Mouse (Mus musculus) neutrophil, adult 65 days (primary cell): Measurements from ENCODE around the gene Utp4. TPM values are rescaled to one million over a fixed set of nuclear protein-coding genes. Genes with fewer than 3 reads are reported as not detected.

Experiments
- total RNA-seq: library from RNA; stranded (reverse); gene quantifications from 2 replicates; pipeline ENCODE4 v1.2.4, GENCODE M21; 2023

Utp4 gene
- total RNA-seq, result 10.3 and 13.7 TPM in 2 replicates

GRCm38 (mm10) chr8:106893481-106894156, at the start of gene Utp4:
Gene Utp4 (plus strand): TSS chr8:106893636.

GRCm38 (mm10) chr8:106870051-106870450, 23.4 kb upstream of the Utp4 start, which contains the start of gene Has3:
Gene Has3 (plus strand): TSS chr8:106870242.

GRCm38 (mm10) chr8:106935324-106935869, 42.0 kb downstream of the Utp4 start, which contains the start of gene Sntb2:
Gene Sntb2 (plus strand): TSS chr8:106935750.

Other genes with a start within 250 kb of the Utp4 start
- 5.2 and 9.0 TPM in 2 replicates for gene Tango6, start 210.6 kb upstream of the Utp4 start, total RNA-seq
- gene Has3, start 23.4 kb upstream of the Utp4 start, total RNA-seq, result 0.07 and 0.28 TPM in 2 replicates
- gene Sntb2, start 42.1 kb downstream of the Utp4 start, total RNA-seq, result 23.7 and 26.7 TPM in 2 replicates
- gene Vps4a, start 137.6 kb downstream of the Utp4 start, total RNA-seq, result 25.9 and 27.6 TPM in 2 replicates
- 2.4 and 3.7 TPM in 2 replicates for gene Pdf, start 155.0 kb downstream of the Utp4 start, total RNA-seq
- 14.4 and 21.1 TPM in 2 replicates for gene Cog8, start 163.1 kb downstream of the Utp4 start, total RNA-seq
- gene Nip7, start 163.2 kb downstream of the Utp4 start, total RNA-seq, result 19.1 and 24.6 TPM in 2 replicates
- not detected in 2 replicates for gene Tmed6, start 172.0 kb downstream of the Utp4 start, total RNA-seq
- 11.5 and 12.7 TPM in 2 replicates for gene Terf2, start 202.9 kb downstream of the Utp4 start, total RNA-seq